Mouse (Mus musculus): Measurements from ENCODE around the gene Gm4847. TPM values are rescaled to one million over a fixed set of nuclear protein-coding genes. Genes with fewer than 3 reads are reported as not detected.

Gm4847 gene
- not detected in 2 replicates for polyA plus RNA-seq (2012; ENCODE audit: insufficient read depth, insufficient read length, missing spikeins)

- H3K4me3 ChIP-seq (ENCODE audit: insufficient read depth, low read length), result no peak within 1 kb of the TSS
- no peak within 1 kb of the TSS for H3K27ac ChIP-seq (ENCODE audit: insufficient read depth, low read depth, low read length)
- TF ChIP-seq POLR2A (IDR thresholded peaks at IDR 0.05; ENCODE audit: borderline replicate concordance, low read depth, low read length) (no peak), CTCF (IDR thresholded peaks at IDR 0.05; ENCODE audit: low read depth, low read length) (no peak)
These were observed at the start of gene Gm4847 for GRCm38 (mm10) chr1:166647593-166647992. Gene Gm4847 (minus strand): TSS chr1:166647693.

GRCm38 (mm10) chr1:166681745-166682144, 34.3 kb upstream of the Gm4847 start, which contains the start of gene Fmo9:
Gene Fmo9 (minus strand): TSS chr1:166681845.
- H3K4me3 ChIP-seq (ENCODE audit: insufficient read depth, low read length), result no peak within 1 kb of the TSS
- TF ChIP-seq CTCF (IDR thresholded peaks at IDR 0.05; ENCODE audit: low read depth, low read length) (no peak), POLR2A (IDR thresholded peaks at IDR 0.05; ENCODE audit: borderline replicate concordance, low read depth, low read length) (no peak)
- no peak within 1 kb of the TSS for H3K27ac ChIP-seq (ENCODE audit: insufficient read depth, low read depth, low read length)
- no peaks in the 10 kb centered on the region for H3K4me1 ChIP-seq (ENCODE audit: control insufficient read depth, insufficient read depth, low read length)

More at GRCm38 (mm10) chr1:166647593-166647992, at the start of gene Gm4847:
- H3K4me1 ChIP-seq (ENCODE audit: control insufficient read depth, insufficient read depth, low read length), result peaks cover 4% of the 10 kb centered on the region; the same call in 1 of the 2 replicates

- TF ChIP-seq CTCF (IDR thresholded peaks at IDR 0.05; ENCODE audit: low read depth, low read length) (no peak), POLR2A (IDR thresholded peaks at IDR 0.05; ENCODE audit: borderline replicate concordance, low read depth, low read length) (no peak)
- H3K27ac ChIP-seq (ENCODE audit: insufficient read depth, low read depth, low read length), result no peak overlapping the region
- H3K4me1 ChIP-seq (ENCODE audit: control insufficient read depth, insufficient read depth, low read length), result no peaks in the 10 kb centered on the region
- H3K4me3 ChIP-seq (ENCODE audit: insufficient read depth, low read length), result no peak overlapping the region
These were observed 21.8 kb upstream of the Gm4847 start for GRCm38 (mm10) chr1:166669264-166669663.

GRCm38 (mm10) chr1:166660800-166661199, 13.3 kb upstream of the Gm4847 start:
- TF ChIP-seq POLR2A (IDR thresholded peaks at IDR 0.05; ENCODE audit: borderline replicate concordance, low read depth, low read length) (no peak), CTCF (IDR thresholded peaks at IDR 0.05; ENCODE audit: low read depth, low read length) (no peak)
- no peaks in the 10 kb centered on the region for H3K4me1 ChIP-seq (ENCODE audit: control insufficient read depth, insufficient read depth, low read length)
- no peak overlapping the region for H3K27ac ChIP-seq (ENCODE audit: insufficient read depth, low read depth, low read length)
- no peak overlapping the region for H3K4me3 ChIP-seq (ENCODE audit: insufficient read depth, low read length)

Other genes with a start within 250 kb of the Gm4847 start
- 7.7 and 8.4 TPM in 2 replicates for gene Pogk, start 237.8 kb downstream of the Gm4847 start, polyA plus RNA-seq (2012; ENCODE audit: insufficient read depth, insufficient read length, missing spikeins)
- gene Gm4846, start 150.1 kb downstream of the Gm4847 start, polyA plus RNA-seq (2012; ENCODE audit: insufficient read depth, insufficient read length, missing spikeins), result not detected in 2 replicates
- not detected in 2 replicates for gene Fmo9, start 34.2 kb upstream of the Gm4847 start, polyA plus RNA-seq (2012; ENCODE audit: insufficient read depth, insufficient read length, missing spikeins)

Data from bone marrow macrophage, adult 2 months (primary cell).